Mouse (Mus musculus) midbrain, embryonic 12.5 days (tissue): ENCODE data around the gene Wdr90. TPM values are rescaled to one million over a fixed set of nuclear protein-coding genes. Genes with fewer than 3 reads are reported as not detected.
A peak's percentile ranks its signal among the peaks of the same experiment; 100 is the strongest.

ENCODE experiments used
- ATAC-seq: fragments of 200-750 bp; cut with Nextera tagmentation; 2 replicates; pipeline ENCODE4 v1.8.0; 2017; ENCODE audit warnings: low read depth, moderate TSS enrichment, moderate library complexity; ENCODE audit not compliant: low FRiP score
- H3K27ac ChIP-seq: fragments of 300-500 bp; sonication (generic); replicated peaks from 2 replicates; pipeline ENCODE4 v1.5.1; 2016; ENCODE audit warnings: mild to moderate bottlenecking
- H3K27me3 ChIP-seq: fragments of 300-500 bp; sonication (generic); 2 replicates; pipeline ENCODE4 v1.6.1; 2016; ENCODE audit warnings: mild to moderate bottlenecking
- H3K36me3 ChIP-seq: fragments of 300-500 bp; sonication (generic); 2 replicates; pipeline ENCODE4 v1.6.1; 2016
- H3K4me1 ChIP-seq: fragments of 300-500 bp; sonication (generic); 2 replicates; pipeline ENCODE4 v1.6.1; 2016
- H3K4me2 ChIP-seq: fragments of 300-500 bp; sonication (generic); replicated peaks from 2 replicates; pipeline ENCODE4 v1.6.1; 2016; ENCODE audit warnings: mild to moderate bottlenecking, moderate library complexity
- H3K4me3 ChIP-seq: fragments of 300-500 bp; sonication (generic); 2 replicates; pipeline ENCODE4 v1.5.1; 2016; ENCODE audit warnings: mild to moderate bottlenecking
- H3K9ac ChIP-seq: fragments of 300-500 bp; sonication (generic); replicated peaks from 2 replicates; pipeline ENCODE4 v1.6.1; 2016; ENCODE audit warnings: mild to moderate bottlenecking, moderate library complexity
- H3K9me3 ChIP-seq: fragments of 300-500 bp; sonication (generic); 2 replicates; pipeline ENCODE4 v1.6.1; 2016; ENCODE audit warnings: mild to moderate bottlenecking
- WGBS: fragments of 180-500 bp; shearing (Covaris S2); methylation state at CpG from one replicate; pipeline ENCODE4 v1.1.7; 2016; 5-methylcytosine and 5-hydroxymethylcytosine counted together
- polyA plus RNA-seq: library from polyadenylated mRNA; unstranded; fragments of >200 nt; fragmentation: Nextera tagmentation; extraction: Ambion mirVana; gene quantifications from 2 replicates; pipeline ENCODE4 v1.2.1, GENCODE M21; 2016

Gene Wdr90
- polyA plus RNA-seq, 1 experiment from 2014 or later = 38.1 TPM

DNA sequence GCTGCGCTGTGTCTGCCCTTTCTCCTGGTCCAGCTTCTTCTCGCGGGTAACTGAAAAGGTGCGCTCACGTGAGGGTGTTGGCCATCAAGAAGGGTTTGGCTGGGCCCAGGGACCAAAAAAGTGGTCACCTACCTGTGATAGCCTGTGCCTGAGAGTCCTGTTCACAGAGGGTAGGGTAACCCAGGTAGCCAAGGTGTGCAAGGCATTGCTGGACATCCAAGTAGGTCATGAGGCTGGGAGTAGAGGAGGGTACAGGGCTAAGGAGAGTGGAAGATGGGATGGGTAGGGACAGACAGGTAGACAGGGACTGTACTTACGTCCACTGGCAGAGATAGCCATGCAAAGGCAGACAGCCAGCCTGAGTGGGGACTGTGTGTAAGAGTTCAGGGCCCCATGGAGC, 20.8 kb downstream of the Wdr90 start:
- WGBS = 92% methylated on average over 6 of the region's 6 CpGs
- H3K9me3 ChIP-seq = no peaks in the 10 kb centered on the region
- no peak overlapping the region for H3K4me2 ChIP-seq
- H3K27me3 ChIP-seq = no peaks in the 10 kb centered on the region
- H3K36me3 ChIP-seq = peaks cover 45% of the 10 kb centered on the region
- no peak for ATAC-seq
- peaks cover 49% of the 10 kb centered on the region for H3K4me1 ChIP-seq
- no peak overlapping the region for H3K4me3 ChIP-seq
- H3K9ac ChIP-seq = no peak overlapping the region
- H3K27ac ChIP-seq = no peak overlapping the region

DNA sequence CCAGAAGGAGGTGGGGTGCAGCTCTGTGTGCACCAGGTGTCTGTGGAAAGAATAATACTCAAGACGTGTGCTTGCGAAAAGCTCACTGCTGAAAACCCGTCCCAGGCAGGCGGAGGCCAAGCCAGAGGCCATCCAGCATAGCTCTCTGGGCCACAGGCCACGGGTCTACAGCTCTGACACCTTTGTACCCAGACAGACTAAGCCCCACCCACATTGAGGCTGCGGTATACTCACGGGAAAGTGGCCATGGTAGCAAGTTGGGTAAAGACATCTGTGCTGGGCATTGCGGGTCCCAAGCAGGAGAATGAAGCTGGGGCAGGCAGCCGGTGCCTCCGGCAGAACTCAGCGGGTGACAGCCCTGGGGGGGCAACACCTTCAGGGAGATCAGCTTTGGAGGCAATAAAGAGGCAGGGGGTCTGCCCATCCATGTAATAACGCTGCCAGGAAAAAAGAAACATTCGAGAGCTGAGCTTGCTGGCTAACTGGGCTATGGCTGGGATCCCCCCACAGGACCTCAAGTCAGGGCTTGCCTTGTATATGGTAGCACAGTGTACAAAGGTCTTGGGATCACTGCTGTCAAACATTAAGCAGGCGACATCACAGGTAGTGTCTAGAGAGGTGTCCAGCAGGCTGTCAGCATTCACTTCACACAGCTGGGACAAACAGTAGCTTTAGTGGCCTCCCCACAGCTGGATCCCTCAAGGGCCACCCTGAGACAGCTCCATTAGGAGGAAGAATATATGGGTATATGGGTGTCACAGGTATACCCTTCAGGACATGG, 21.7 kb downstream of the Wdr90 start:
- WGBS = 85% methylated on average over 14 of the region's 14 CpGs
- Histone ChIP-seq H3K4me2 (no peak overlapping the region), H3K9me3 (no peaks in the 10 kb centered on the region), H3K36me3 (peaks cover 48% of the 10 kb centered on the region), H3K4me3 (no peak overlapping the region), H3K27ac (no peak overlapping the region), H3K9ac (no peak overlapping the region), H3K27me3 (no peaks in the 10 kb centered on the region), H3K4me1 (peaks cover 53% of the 10 kb centered on the region)
- no peak for ATAC-seq

DNA sequence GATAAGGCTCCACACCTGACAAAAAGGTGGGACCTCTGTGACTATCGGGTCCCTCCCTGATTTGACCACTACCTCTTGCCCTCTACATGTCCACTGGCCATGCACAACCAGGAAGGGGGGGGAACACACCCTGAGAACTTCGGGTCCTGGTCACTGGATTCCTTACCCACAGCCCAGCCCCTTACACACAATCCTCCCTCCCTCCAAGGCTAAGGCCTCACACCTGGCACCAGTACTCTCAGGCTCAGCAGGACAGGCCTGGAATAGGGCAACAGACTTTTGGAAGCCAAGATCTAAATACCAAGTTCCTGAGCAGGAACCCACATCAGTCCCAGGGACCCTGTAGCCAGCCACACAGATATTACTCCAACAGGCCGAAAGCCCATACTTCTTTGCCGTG, 22.4 kb downstream of the Wdr90 start:
- Histone ChIP-seq H3K9ac (no peak overlapping the region), H3K27ac (no peak overlapping the region), H3K4me2 (no peak overlapping the region), H3K36me3 (peaks cover 48% of the 10 kb centered on the region), H3K27me3 (no peaks in the 10 kb centered on the region), H3K4me1 (peaks cover 57% of the 10 kb centered on the region), H3K4me3 (no peak overlapping the region), H3K9me3 (no peaks in the 10 kb centered on the region)
- ATAC-seq = no peak
- WGBS = 90% methylated on average over 4 of the region's 4 CpGs

DNA sequence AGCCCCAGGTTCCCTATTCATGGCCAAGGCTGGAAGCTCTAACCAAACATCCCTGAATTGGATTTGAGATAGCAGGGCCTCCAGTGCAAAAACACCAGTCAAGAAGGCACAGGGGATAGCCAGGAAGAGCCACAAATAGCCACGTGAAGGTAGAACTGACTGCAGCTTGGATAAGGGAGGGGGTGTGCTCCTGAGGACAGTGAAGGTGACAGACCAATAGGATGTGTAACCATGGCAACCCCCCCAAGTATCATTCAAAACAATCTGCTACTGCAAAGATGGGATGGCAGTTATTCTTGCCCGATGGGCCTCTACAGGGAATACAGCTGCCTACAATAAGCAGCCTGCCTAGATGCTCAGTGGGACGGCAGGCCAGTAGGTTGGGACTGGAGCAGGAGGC, 23.8 kb downstream of the Wdr90 start:
- Histone ChIP-seq H3K9me3 (no peaks in the 10 kb centered on the region), H3K27me3 (no peaks in the 10 kb centered on the region), H3K36me3 (peaks cover 47% of the 10 kb centered on the region), H3K9ac (peak overlapping the region; percentile 65; the same call in 1 of the 2 replicates), H3K4me2 (peak overlapping the region; percentile 65), H3K4me3 (peak overlapping the region; percentile 39; the same call in 1 of the 2 replicates), H3K4me1 (peaks cover 53% of the 10 kb centered on the region), H3K27ac (peak overlapping the region; percentile 67)
- ATAC-seq = no peak
- 23% methylated on average over 3 of the region's 3 CpGs for WGBS

DNA sequence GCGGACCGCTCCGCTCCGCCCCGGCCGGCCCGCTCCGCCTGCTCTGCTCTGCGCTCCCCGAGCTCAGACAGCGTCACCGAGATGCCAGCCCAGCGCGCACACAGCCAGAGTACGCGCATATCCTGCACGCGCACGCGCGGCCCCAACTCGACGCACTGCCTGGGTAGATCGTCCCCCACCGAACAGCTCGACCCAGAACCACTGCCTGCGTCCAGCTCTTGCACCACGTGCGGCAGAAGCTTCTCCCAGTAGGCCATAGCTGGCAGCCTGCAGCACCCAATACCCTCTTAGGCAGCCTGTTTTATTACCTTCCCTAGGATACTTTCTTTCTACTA, 24.3 kb downstream of the Wdr90 start, which contains the start of gene Rhbdl1:
Gene Rhbdl1 (minus strand): TSS at position 220 of the 335 bp plus-strand sequence.
- Histone ChIP-seq H3K4me3 (peak within 1 kb of the TSS; percentile 39), H3K27ac (peak within 1 kb of the TSS; percentile 67), H3K36me3 (peaks cover 42% of the 10 kb centered on the region), H3K4me1 (peaks cover 55% of the 10 kb centered on the region), H3K9ac (peak within 1 kb of the TSS; percentile 65), H3K27me3 (no peaks in the 10 kb centered on the region), H3K9me3 (no peaks in the 10 kb centered on the region), H3K4me2 (peak within 1 kb of the TSS; percentile 65)
- WGBS = under 1% methylated on average over 22 of the region's 29 CpGs
- ATAC-seq = peak; percentile 20; the same call in 1 of the 2 replicates

DNA sequence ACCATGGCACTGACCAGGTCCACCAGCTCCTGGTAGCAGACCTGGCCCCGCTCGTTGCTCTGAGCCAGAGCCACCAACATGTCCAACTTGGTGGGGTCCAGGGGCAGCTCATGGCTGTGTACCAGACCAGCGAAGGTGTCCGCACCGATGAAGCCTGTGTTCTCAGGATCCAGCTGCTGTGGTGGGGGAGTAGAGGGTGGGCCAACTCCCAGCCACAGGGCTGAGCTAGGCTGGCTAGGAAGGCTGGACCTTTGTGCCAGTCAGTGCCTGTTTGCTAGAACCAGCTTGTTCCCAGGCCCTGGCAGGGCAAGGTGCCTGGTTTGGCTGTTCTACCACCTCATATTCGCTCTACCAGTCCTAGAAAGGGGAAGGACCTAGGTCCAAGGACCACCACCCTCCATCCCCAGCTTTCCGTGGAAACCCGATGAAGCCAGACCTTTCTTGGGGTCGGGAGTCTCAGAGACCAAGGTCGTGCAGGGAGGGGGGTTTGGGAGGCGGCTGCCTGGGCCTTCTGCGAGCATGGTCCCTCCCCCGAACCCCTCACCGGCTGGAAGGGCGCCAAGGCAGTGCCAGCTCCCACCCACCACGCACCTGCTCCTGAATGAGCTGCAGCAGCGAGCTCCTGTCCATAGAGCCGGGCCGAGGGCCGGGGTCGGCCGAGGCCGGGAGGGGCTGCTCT, 24.8 kb downstream of the Wdr90 start:
- WGBS = 24% methylated on average over 21 of the region's 23 CpGs
- peak overlapping the region; percentile 67 for H3K27ac ChIP-seq
- H3K4me3 ChIP-seq = peak overlapping the region; percentile 39
- H3K4me2 ChIP-seq = peak overlapping the region; percentile 65
- no peaks in the 10 kb centered on the region for H3K27me3 ChIP-seq
- H3K9ac ChIP-seq = peak overlapping the region; percentile 65
- H3K36me3 ChIP-seq = peaks cover 39% of the 10 kb centered on the region
- no peak for ATAC-seq
- peaks cover 60% of the 10 kb centered on the region for H3K4me1 ChIP-seq
- no peaks in the 10 kb centered on the region for H3K9me3 ChIP-seq

DNA sequence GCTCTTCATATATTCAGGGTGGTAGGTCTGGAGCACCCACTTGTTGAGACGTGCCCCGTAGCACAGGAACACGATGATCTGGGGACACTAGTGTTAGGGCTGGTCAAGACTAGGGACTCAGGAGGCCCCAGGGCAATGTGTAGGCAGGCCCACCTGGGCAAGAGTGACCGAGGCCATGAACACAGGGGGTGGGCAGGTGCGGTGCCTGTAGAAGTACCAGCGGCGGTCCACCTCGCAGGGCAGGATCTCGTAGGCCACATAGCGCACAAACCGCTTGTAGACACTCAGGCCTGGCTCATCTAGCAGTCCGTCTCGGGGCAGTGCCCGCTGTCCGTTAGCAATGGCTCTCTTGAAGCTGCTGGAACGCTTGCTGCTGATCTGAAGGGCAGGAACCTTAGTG, 25.5 kb downstream of the Wdr90 start:
- Histone ChIP-seq H3K4me1 (peaks cover 68% of the 10 kb centered on the region), H3K36me3 (peaks cover 39% of the 10 kb centered on the region), H3K9me3 (no peaks in the 10 kb centered on the region), H3K9ac (no peak overlapping the region), H3K4me3 (peak overlapping the region; percentile 39; the same call in 1 of the 2 replicates), H3K4me2 (peak overlapping the region; percentile 65), H3K27ac (no peak overlapping the region), H3K27me3 (no peaks in the 10 kb centered on the region)
- WGBS = 92% methylated on average over 16 of the region's 16 CpGs
- ATAC-seq = no peak

DNA sequence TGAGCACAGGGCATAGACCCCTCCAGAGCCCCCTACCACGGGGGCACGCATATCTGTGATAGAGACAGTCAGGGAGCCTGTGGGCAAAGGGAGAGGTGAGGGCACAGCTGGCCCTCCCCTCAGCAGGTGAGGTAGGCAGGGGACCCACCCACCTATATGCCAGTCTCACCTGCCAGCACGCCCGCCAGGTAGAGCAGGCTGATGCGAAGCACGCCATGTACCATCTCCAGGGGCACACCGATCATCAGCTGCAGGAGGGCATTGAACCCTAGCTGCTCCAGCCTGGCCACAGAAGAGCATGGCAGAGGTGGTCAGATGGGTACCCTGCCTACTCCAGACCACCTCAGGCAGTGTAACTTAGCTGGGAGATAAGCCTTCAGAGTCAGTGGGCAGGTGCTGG, 26.0 kb downstream of the Wdr90 start:
- H3K9ac ChIP-seq = 0 out of 2 replicates have a peak overlapping the region, but pooled peaks have one; percentile 8
- WGBS = 94% methylated on average over 7 of the region's 7 CpGs
- H3K9me3 ChIP-seq = no peaks in the 10 kb centered on the region
- no peaks in the 10 kb centered on the region for H3K27me3 ChIP-seq
- H3K4me1 ChIP-seq = peaks cover 73% of the 10 kb centered on the region
- H3K36me3 ChIP-seq = peaks cover 39% of the 10 kb centered on the region
- no peak for ATAC-seq
- no peak overlapping the region for H3K4me3 ChIP-seq
- peak overlapping the region; percentile 10; the same call in 1 of the 2 replicates for H3K4me2 ChIP-seq
- no peak overlapping the region for H3K27ac ChIP-seq

DNA sequence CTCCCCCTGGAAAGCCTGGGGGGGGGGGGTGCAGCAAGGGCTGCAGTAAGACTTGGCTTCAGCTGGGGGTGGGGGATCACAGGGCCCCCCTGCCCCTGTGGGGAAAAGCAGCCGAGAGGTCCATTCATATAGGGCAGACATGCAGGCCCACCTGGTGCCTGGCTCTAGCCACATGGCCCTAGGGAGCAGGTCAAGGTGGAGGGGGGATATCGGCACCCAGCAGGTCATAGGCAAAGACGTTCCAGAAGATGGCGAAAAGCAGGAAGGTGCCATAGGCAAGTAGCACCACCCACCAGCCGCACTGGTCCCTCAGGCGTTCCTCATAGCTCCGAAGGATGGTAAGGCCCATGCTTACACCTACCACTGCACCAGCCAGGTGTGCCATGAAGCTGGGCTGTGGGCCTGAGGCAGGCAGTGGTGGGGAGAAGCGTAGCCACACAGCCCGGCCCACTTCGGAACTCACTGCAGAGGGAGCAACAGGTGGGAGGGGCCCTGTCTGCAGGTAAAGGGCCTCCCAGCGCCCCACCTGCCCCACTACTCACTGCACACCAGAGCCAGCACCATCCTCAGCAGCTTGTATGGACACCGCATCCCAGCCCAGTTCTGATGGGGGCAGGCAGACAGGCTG, 26.6 kb downstream of the Wdr90 start:
- Histone ChIP-seq H3K9ac (peak overlapping the region; percentile 84), H3K27me3 (no peaks in the 10 kb centered on the region), H3K4me3 (peak overlapping the region; percentile 77), H3K36me3 (peaks cover 39% of the 10 kb centered on the region), H3K9me3 (no peaks in the 10 kb centered on the region), H3K4me2 (peak overlapping the region; percentile 96), H3K27ac (no peak overlapping the region), H3K4me1 (peaks cover 79% of the 10 kb centered on the region)
- ATAC-seq = no peak
- 90% methylated on average over 12 of the region's 12 CpGs for WGBS

DNA sequence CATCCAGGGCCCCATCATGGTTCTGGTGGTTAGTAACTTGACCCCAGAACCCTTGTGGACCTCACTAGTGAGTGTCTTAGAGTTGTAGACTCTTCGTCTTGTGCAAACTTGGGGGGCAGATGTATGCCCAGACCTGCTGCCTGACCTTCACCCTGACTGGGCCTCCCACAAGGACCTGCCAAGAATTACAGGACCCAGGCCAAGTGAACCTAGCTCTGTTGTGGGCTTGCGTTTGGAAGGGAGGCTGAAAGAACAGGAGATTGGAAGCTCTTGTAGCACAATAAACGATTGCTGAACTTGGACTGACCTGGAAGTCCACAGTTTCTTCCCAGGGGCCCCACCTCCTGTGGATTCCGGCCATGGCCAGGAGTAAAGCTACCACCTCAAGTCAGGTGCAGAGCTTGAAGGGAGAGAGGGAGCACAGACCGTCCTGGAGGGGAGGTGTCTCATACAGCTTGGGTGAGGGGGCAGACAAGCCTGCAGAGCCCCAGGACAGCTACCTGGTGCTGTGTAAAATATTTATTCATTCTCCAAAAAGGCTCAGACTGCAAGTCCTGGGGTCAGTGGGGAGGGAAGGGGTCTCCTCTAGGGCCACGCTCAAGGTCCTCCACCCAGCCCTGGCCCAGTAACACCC, 27.2 kb downstream of the Wdr90 start:
- Histone ChIP-seq H3K27me3 (no peaks in the 10 kb centered on the region), H3K4me2 (peak overlapping the region; percentile 96), H3K4me3 (peak overlapping the region; percentile 77), H3K4me1 (peaks cover 81% of the 10 kb centered on the region), H3K9ac (peak overlapping the region; percentile 84), H3K36me3 (peaks cover 35% of the 10 kb centered on the region), H3K27ac (peak overlapping the region; percentile 95), H3K9me3 (no peaks in the 10 kb centered on the region)
- no peak for ATAC-seq
- 57% methylated on average over 6 of the region's 6 CpGs for WGBS

DNA sequence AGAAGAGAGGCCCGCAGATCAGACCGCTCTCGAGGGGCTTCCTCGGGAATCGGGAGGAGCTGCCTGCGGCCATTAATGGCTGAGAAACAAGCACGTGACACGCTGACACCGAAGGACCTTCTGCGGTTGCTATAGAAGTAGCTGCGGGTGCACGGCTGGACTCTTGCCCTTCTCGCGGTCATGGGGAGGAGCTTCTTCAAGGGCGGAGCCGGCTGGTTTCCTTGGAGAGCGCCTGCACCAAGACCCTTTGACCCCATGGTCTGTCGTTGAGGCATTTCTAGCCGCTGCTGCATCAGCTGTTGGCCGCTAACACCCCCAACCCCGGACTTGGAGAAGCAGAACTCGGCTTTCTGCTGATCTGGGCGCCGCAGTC, 28.0 kb downstream of the Wdr90 start, which contains the start of gene Stub1:
Gene Stub1 (minus strand): TSS at position 114 of the 373 bp plus-strand sequence.
- H3K27ac ChIP-seq = peak within 1 kb of the TSS; percentile 95
- H3K27me3 ChIP-seq = no peaks in the 10 kb centered on the region
- H3K4me3 ChIP-seq = peak within 1 kb of the TSS; percentile 77
- H3K4me2 ChIP-seq = peak within 1 kb of the TSS; percentile 96
- H3K4me1 ChIP-seq = peaks cover 83% of the 10 kb centered on the region
- WGBS = under 1% methylated on average over 24 of the region's 24 CpGs
- H3K36me3 ChIP-seq = peaks cover 30% of the 10 kb centered on the region
- peak; percentile 59 for ATAC-seq
- peak within 1 kb of the TSS; percentile 84 for H3K9ac ChIP-seq
- no peaks in the 10 kb centered on the region for H3K9me3 ChIP-seq
